Mouse (Mus musculus) C2C12 (cell line): ENCODE data around the gene Hlcs. TPM values are rescaled to one million over a fixed set of nuclear protein-coding genes. Genes with fewer than 3 reads are reported as not detected.

ENCODE experiments used
- H3K27me3 ChIP-seq: one replicate; pipeline ENCODE4 v1.6.1; 2011; ENCODE audit not compliant: control insufficient read depth, insufficient read depth, insufficient read length
- H3K36me3 ChIP-seq: one replicate; pipeline ENCODE4 v1.6.1; 2011; ENCODE audit not compliant: control insufficient read depth, insufficient read depth
- H3K4me3 ChIP-seq: one replicate; pipeline ENCODE4 v1.5.1; 2011; ENCODE audit warnings: mild to moderate bottlenecking, control low read depth; ENCODE audit not compliant: poor library complexity, insufficient read depth, severe bottlenecking
- H3K79me2 ChIP-seq: one replicate; pipeline ENCODE4 v1.6.1; 2011; ENCODE audit not compliant: control insufficient read depth, insufficient read depth
- H3K79me3 ChIP-seq: one replicate; pipeline ENCODE4 v1.6.1; 2011; ENCODE audit warnings: low read depth, control low read depth
- H3ac ChIP-seq: one replicate; pipeline ENCODE3; 2011; ENCODE audit warnings: low read depth; ENCODE audit not compliant: control insufficient read depth, insufficient read length
- CEBPB ChIP-seq: IDR thresholded peaks from one replicate; pipeline ENCODE4 v1.6.1; 2011; ENCODE audit warnings: low read depth, mild to moderate bottlenecking, control low read depth, moderate library complexity
- CTCF ChIP-seq: IDR thresholded peaks from one replicate; pipeline ENCODE4 v1.5.1; 2011; ENCODE audit not compliant: control insufficient read depth, insufficient read depth, insufficient read length
- FOSL1 ChIP-seq: IDR thresholded peaks from one replicate; pipeline ENCODE4 v1.8.0; 2011; ENCODE audit warnings: mild to moderate bottlenecking, low read length; ENCODE audit not compliant: poor library complexity, insufficient read depth, severe bottlenecking
- MAX ChIP-seq: IDR thresholded peaks from one replicate; pipeline ENCODE4 v1.6.1; 2011; ENCODE audit warnings: mild to moderate bottlenecking, control low read depth
- MYOD1 ChIP-seq: IDR thresholded peaks from one replicate; pipeline ENCODE4 v1.6.1; 2011; ENCODE audit warnings: low read depth; ENCODE audit not compliant: control insufficient read depth, insufficient read length
- MYOG ChIP-seq: IDR thresholded peaks from one replicate; pipeline ENCODE4 v1.6.1; 2011; ENCODE audit not compliant: control insufficient read depth, insufficient read length; ENCODE audit errors: extremely low read depth
- USF1 ChIP-seq: IDR thresholded peaks from one replicate; pipeline ENCODE4 v1.6.1; 2011; ENCODE audit warnings: low read depth, mild to moderate bottlenecking, control low read depth, moderate library complexity
- polyA plus RNA-seq: library from polyadenylated mRNA; unstranded; fragments of >200 nt; fragmentation: generic; extraction: Trizol; gene quantifications from one replicate; pipeline ENCODE4 v1.2.1, GENCODE M21; 2012; ENCODE audit warnings: missing spikeins

Gene Hlcs
- polyA plus RNA-seq, 1 experiment = 1.7 TPM

DNA sequence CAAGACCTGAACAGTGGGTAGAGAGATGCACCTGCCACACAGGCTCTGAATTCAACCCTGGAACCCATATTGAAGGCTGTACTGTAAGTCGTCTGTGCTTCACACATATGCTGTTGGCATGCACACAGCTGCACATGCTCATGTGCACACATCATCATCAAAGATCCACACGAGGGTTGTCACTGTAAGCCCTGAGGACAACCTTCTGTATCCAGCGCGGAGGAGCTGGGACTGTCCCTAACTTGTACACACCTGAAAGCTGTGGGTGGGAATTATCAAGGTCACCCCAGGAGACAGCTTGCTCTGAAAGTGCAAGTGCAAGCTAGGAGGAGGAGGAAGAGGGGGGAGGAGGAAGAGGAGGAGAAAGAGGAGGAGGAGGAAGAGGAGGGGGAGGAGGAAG is 14.2 kb downstream of the Hlcs start:
- Histone ChIP-seq H3K27me3 (no peaks in the 10 kb centered on the region), H3K79me3 (no peaks in the 10 kb centered on the region), H3K79me2 (no peaks in the 10 kb centered on the region), H3K4me3 (no peak overlapping the region), H3K36me3 (no peaks in the 10 kb centered on the region), H3ac (no peak overlapping the region)
- TF ChIP-seq MYOG = no peak
- no peak for TF ChIP-seq FOSL1
- no peak for TF ChIP-seq CTCF

DNA sequence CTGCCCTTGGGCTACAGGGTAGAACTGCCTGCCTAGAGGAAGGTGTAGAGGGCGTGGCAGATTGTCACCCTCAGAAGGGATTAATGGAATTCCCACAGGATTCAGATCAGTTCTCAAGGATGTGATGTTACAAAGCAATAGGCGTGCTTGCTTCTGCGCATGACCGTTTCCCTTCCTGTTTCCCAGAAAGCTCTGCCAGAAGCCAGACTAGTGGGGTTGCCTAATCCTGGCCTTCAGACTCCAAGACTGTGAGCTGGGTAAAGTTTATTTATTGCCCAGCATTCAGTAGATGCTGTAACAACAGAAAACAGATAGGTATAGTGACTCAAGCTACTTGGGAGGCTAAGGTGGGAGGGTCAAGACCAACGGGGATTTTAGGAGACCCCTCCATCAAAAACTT is 15.3 kb downstream of the Hlcs start:
- TF ChIP-seq USF1 (no peak), MYOG (no peak), MYOD1 (no peak)
- no peaks in the 10 kb centered on the region for H3K79me3 ChIP-seq
- no peaks in the 10 kb centered on the region for H3K79me2 ChIP-seq
- no peak overlapping the region for H3K4me3 ChIP-seq
- H3K36me3 ChIP-seq = no peaks in the 10 kb centered on the region
- H3K27me3 ChIP-seq = no peaks in the 10 kb centered on the region
- H3ac ChIP-seq = no peak overlapping the region

DNA sequence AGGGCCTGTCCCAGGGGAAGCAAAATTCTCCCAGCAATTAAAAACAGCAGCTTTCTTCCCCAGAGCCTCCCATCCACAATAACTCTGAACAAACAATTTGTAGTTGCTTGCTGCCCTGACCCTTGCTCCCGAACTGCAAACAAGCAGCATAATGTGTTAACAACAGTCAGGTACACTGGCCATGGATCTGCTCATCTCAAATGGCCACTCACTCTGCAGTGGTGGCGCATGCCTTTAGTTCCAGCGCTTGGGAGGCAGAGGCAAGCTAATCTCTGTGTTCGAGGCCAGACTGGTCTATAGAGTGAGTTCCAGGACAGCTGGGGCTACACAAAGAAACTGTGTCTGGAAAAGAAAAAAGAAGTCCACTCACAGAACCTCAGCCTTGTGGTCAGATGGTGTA is 22.2 kb downstream of the Hlcs start:
- H3K36me3 ChIP-seq = no peaks in the 10 kb centered on the region
- no peaks in the 10 kb centered on the region for H3K27me3 ChIP-seq
- TF ChIP-seq CEBPB (no peak), FOSL1 (no peak), CTCF (no peak), USF1 (no peak), MYOD1 (no peak), MAX (no peak), MYOG (no peak)
- no peaks in the 10 kb centered on the region for H3K79me2 ChIP-seq
- no peaks in the 10 kb centered on the region for H3K79me3 ChIP-seq
- no peak overlapping the region for H3K4me3 ChIP-seq
- no peak overlapping the region for H3ac ChIP-seq

DNA sequence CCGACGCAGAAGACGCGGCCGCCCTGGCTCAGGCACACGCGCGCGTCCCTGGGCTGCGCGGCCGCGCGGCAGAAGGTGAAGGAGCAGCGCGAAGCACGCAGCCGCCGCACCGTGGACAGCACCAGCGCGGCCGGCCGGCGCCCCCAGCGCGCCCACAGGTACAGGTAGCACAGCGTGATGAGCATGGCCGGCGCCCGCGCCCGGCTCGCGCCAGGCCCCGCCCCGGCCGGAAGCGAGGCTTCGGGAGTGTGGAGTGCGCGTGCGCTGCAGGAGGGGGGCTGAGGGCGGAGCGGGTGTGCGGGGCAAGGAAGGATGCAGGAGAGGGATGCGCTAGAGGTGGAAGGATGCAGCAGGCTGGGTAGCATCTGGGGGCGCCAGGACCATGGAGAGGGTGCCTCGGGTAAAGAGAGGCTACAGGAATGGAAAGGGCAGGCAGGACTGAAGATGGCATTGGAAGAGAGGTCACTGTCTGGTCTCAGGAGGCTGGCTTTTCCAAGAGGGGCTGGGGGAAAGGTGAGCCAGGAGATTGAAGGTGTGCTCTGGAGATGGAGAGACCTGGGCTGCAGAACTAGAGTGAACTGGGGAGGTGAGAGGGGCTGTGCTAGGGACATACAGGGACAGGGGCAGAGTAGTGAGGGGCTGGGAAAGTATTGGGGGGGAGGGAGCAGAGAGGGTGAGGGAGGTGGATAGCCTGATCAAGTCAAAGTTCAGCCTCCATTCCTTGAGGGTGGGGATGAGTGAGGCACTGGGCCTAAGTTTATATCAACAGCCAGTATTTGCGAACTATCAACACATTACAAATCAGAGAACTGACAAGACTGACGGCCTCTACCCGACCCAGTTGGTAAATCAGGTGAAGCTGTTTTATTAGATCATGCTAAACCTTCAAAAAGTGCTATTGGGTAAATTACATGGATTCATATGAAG is 23.0 kb downstream of the Hlcs start:
- H3K4me3 ChIP-seq = peak overlapping the region; percentile 50
- H3K27me3 ChIP-seq = no peaks in the 10 kb centered on the region
- H3K79me3 ChIP-seq = no peaks in the 10 kb centered on the region
- peak overlapping the region; percentile 74 for H3ac ChIP-seq
- no peaks in the 10 kb centered on the region for H3K36me3 ChIP-seq
- TF ChIP-seq USF1 (no peak), FOSL1 (no peak), CTCF (no peak), MYOG (no peak), MYOD1 (no peak), CEBPB (no peak), MAX (no peak)
- no peaks in the 10 kb centered on the region for H3K79me2 ChIP-seq

DNA sequence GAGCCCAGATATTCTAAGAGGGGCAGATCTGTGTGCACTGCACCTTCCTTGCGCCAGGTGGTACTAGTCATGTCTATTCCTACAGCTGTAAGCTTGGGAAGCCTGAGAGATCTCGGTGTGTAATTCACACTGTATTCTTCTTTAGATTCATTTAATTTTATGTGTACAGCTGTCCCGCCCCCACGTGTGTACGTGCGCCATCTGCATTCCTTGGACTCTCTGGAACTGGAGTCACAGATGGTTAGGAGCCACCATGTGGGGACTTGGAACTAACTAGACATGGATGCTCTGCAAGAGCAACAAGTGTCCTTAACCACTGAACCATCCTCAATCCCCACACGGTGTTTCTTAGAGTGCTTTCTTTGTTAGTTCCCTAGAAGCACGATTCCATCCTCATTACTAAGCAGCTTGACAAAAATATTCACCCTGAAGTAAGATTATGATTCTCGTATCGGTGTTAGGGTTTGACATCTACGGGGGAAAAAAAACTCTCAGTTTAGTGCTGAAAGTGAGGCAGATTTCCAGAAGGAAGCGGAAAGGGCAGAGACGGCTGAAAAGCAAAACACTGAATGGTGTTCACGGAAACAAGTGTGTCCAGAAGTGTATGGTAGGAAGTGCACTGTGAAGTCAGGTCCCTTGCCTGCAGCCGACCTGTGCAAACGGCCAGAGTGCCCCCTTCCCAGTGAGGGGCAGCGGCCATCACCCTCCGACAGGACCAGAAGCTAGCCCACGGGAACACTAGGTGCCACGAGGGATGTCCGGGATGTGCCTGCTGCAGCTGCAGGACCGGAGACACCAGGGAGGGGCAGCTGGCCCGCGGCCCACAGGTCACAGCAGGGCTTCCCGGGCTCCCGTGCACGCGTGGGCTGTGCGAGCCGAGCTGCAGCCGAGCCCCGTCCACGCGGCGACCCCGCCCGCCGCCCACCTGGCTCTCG is 24.0 kb downstream of the Hlcs start:
- H3K27me3 ChIP-seq = no peaks in the 10 kb centered on the region
- TF ChIP-seq USF1 (no peak), MAX (no peak), MYOD1 (no peak), CTCF (no peak), FOSL1 (no peak), MYOG (no peak), CEBPB (no peak)
- no peaks in the 10 kb centered on the region for H3K79me2 ChIP-seq
- H3K79me3 ChIP-seq = no peaks in the 10 kb centered on the region
- no peaks in the 10 kb centered on the region for H3K36me3 ChIP-seq
- peak overlapping the region; percentile 50 for H3K4me3 ChIP-seq
- peak overlapping the region; percentile 74 for H3ac ChIP-seq
